Mouse (Mus musculus) naive thymus-derived CD4-positive, alpha-beta T cell, adult 2 months (primary cell): ENCODE results near the gene Spire2.
A peak's percentile ranks its signal among the peaks of the same experiment; 100 is the strongest.

Source experiments
- DNase-seq: peaks from one replicate; pipeline ENCODE4 v3.0.0-alpha.2; 2011; ENCODE audit warnings: low read depth

Gene Spire2

GRCm38 (mm10) chr8:123334467-123334866, 2.0 kb downstream of the Spire2 start:
- no peak for DNase-seq

GRCm38 (mm10) chr8:123337475-123337874, 5.0 kb downstream of the Spire2 start:
- no peak for DNase-seq

DNA sequence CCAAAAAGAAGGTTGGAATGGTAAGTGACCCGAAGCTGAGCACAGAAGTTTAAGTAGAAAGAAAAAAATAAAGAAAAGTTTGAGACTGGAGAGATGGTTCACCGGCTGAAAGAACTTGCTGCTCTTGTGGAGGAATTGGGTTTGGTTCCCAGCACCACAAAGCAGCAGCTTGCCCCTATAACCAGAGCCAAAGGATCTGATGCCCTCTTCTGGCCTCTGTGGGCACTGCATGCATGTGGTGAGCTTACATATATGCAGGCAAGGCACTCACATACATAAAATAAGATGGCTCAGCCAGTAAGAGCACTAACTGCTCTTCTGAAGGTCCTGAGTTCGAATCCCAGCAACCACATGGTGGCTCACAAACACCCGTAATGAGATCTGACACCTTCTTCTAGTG, 7.6 kb downstream of the Spire2 start:
- peak; percentile 33 for DNase-seq

- peak; percentile 31 for DNase-seq
These were observed 8.8 kb downstream of the Spire2 start for GRCm38 (mm10) chr8:123341040-123342015.

- no peak for DNase-seq
These were observed 9.7 kb downstream of the Spire2 start for GRCm38 (mm10) chr8:123342253-123342652.

- no peak for DNase-seq
These were observed 10.4 kb downstream of the Spire2 start for GRCm38 (mm10) chr8:123342911-123343310.

- DNase-seq, result no peak
These were observed 10.9 kb downstream of the Spire2 start for GRCm38 (mm10) chr8:123343422-123343821.

- no peak for DNase-seq
These were observed 12.6 kb downstream of the Spire2 start for GRCm38 (mm10) chr8:123345135-123345534.

GRCm38 (mm10) chr8:123345856-123346255, 13.3 kb downstream of the Spire2 start:
- no peak for DNase-seq

DNA sequence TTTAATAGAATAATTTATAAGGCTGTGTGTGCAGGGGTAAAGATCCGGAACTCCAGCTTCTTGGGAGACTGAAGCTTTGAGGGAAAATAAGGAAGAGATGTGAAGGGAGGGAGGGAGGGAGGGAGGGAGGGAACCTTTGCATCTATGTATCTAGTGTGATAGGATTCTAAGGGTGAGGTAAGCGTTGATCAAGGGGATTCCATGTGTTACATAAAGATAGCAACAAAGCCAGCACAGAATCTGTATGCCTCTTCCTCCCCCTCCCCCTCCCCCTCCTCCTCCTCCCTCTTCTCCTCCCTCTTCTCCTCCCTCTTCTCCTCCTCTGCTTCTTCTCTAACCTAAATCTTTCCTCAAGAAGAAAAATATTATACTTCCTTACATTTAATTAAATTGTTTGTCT, 14.8 kb downstream of the Spire2 start:
- DNase-seq, result no peak

- DNase-seq, result no peak
These were observed 15.8 kb downstream of the Spire2 start for GRCm38 (mm10) chr8:123348237-123348843.

DNA sequence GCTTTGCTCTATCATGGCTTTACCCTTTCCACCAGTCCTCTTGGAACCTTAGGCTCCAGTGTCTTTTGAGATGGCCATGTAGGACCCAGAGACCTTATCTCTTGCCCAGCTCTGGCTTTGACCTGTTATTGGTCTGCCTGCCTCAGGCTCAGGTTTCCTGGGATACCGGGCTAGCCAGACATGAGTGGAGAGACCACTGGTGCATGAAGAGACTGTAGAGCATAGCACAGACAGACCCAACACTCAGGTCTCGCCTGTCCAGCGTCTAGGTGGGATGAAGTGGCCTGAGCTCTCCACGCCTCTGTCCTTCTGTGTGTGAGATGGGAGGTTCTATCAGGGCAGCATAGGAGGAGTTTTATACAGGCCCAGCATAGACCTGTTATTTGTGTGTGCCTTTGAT, 16.6 kb downstream of the Spire2 start:
- DNase-seq, result no peak

GRCm38 (mm10) chr8:123352118-123352517, 19.6 kb downstream of the Spire2 start:
- no peak for DNase-seq

DNA sequence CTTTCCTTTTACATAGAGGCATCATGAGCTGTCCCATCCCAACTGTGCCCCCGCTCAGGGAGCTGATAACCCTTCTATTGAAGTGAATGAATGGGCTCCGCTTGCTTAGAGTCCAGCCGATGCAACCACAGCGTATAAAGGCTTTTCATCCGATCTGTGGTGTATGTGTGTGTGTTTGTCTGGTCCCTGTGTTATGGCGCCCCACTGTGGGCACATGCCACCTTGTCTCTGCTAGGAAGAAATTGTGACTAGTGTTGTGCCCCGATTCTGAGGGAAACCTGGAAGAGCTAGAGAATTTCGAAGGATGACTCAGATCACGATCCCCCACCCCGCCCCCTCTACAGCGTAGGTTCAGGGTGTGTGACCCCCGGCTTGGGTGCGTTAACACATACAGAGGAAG, 20.3 kb downstream of the Spire2 start:
- DNase-seq, result no peak

- DNase-seq, result no peak
These were observed 20.7 kb downstream of the Spire2 start for GRCm38 (mm10) chr8:123353216-123353615.

DNA sequence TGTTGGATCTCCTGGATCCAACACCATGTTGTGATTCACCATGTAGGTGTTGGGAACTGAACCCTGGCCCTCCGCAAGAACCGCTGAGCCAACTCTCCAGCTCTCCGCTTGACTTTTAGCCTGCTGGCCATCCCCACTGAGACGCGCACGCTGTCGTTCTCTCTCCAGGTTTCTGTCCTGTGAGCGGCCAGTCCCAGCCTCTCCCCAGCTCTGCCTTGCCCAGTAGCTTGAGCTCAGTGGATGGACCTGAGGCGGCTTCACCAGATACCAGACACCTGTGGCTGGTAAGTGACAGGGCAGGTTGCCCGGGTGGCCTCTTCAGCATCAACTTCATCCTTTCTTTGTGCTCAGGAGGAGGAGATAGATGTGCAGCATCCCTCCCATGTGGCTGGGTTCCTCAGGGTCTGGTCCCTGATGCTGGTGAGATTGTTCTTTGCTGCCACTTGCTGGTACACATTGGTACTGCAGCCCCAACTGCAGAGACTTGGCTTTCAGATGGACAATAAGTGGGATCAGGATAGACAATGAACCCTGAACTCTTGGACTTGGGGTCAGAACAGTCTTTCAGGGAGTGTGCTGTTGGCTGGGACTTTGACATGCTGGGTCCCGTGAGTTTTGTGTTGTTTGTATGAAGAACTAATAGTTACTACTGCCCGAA, 28.7 kb downstream of the Spire2 start:
- DNase-seq, result peak; percentile 86

- peak; percentile 97 for DNase-seq
These were observed 41.1 kb downstream of the Spire2 start, which contains the start of gene Tcf25 for GRCm38 (mm10) chr8:123373403-123374238. Gene Tcf25 (plus strand): TSS chr8:123373753.

DNA sequence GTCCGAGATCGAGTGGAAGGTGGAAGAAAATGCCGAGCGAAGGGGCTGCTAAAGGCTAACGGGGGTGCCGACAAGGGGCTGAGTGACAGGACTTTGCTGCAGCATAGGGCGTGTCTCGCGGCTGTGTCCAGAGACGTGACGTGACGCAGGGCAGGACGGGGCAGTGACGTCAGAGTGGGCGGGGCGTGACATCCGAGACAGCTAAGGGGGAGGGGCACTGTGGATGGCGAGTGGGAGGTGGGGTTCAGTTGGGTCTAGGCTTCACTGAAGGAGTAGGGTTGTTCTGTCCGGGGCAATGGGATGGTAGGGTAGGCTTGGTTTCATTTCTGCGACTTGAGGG, 41.7 kb downstream of the Spire2 start:
- DNase-seq, result peak; percentile 95

DNA sequence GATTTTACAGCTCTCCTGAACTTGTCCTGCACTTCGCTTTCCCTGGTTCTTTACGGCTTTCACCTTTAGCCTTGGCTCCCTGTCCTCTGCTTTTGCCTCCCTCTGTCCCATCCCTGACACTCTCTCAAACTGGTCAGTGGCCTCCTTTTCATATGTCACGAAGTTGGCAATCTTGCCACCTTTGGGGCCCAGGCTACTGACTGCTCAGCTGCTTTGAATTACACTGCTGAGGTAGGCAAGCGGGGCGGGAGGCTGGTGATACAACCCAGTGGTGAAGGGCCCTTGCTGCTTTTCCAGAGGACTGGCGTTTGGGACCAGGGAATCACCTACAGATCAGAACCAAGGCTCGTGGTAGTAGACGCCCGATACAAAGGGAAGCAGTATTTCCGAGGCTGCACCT, 43.2 kb downstream of the Spire2 start:
- DNase-seq, result peak; percentile 12

GRCm38 (mm10) chr8:123376106-123376505, 43.6 kb downstream of the Spire2 start:
- DNase-seq, result no peak

- no peak for DNase-seq
These were observed 49.2 kb downstream of the Spire2 start for GRCm38 (mm10) chr8:123381711-123382110.

DNA sequence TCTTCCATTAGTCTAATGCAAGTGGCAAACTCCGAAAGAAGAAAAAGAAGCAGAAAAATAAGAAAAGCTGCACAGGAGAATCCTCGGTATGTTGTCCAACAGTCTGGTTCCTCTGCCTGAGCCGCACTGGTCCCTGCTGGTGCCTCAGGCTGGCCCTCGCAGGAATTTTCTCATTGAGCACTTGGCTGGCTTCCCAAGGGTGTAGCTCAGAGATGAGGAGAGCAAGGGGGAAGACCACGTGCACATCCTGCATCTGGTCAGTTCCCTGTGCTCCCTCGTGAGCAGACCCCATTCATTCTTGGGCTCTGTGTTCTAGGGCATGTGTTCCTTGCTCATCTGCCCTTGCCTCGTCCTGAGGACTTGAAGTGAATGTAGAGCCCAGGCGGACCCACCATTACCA, 50.0 kb downstream of the Spire2 start:
- no peak for DNase-seq
